Mouse (Mus musculus): ENCODE data around the gene Rnf19b. TPM values are rescaled to one million over a fixed set of nuclear protein-coding genes. Genes with fewer than 3 reads are reported as not detected.
A peak's percentile ranks its signal among the peaks of the same experiment; 100 is the strongest.

Rnf19b gene
- total RNA-seq, 2 experiments from 2014 or later: 64.5 to 68.8 TPM

- DNase-seq (ENCODE audit: low spot score in 2 of 2): no peak
These were observed 23.8 kb upstream of the Rnf19b start for GRCm38 (mm10) chr4:129034224-129034623.

GRCm38 (mm10) chr4:129034706-129035660, 23.1 kb upstream of the Rnf19b start:
- no peak for DNase-seq (ENCODE audit: low spot score in 2 of 2)

GRCm38 (mm10) chr4:129035851-129036445, 22.1 kb upstream of the Rnf19b start:
- no peak for DNase-seq (ENCODE audit: low spot score in 2 of 2)

GRCm38 (mm10) chr4:129047721-129048421, 10.2 kb upstream of the Rnf19b start:
- no peak for DNase-seq (ENCODE audit: low spot score in 2 of 2)

- peak; percentile 84 to 88 for DNase-seq (ENCODE audit: low spot score in 2 of 2)
These were observed 9.4 kb upstream of the Rnf19b start for GRCm38 (mm10) chr4:129048501-129049305.

- DNase-seq (ENCODE audit: low spot score in 2 of 2): peak; percentile 34 to 48
These were observed 8.6 kb upstream of the Rnf19b start for GRCm38 (mm10) chr4:129049306-129050011.

- DNase-seq (ENCODE audit: low spot score in 2 of 2): no peak
These were observed 7.7 kb upstream of the Rnf19b start for GRCm38 (mm10) chr4:129050365-129050764.

GRCm38 (mm10) chr4:129050901-129051417, 7.1 kb upstream of the Rnf19b start:
- no peak for DNase-seq (ENCODE audit: low spot score in 2 of 2)

- no peak for DNase-seq (ENCODE audit: low spot score in 2 of 2)
These were observed 6.4 kb upstream of the Rnf19b start for GRCm38 (mm10) chr4:129051461-129052183.

- DNase-seq (ENCODE audit: low spot score in 2 of 2): no peak
These were observed 3.3 kb upstream of the Rnf19b start for GRCm38 (mm10) chr4:129054757-129055156.

- no peak for DNase-seq (ENCODE audit: low spot score in 2 of 2)
These were observed 2.5 kb upstream of the Rnf19b start for GRCm38 (mm10) chr4:129055562-129055961.

GRCm38 (mm10) chr4:129057533-129058206, 401 bp upstream of the Rnf19b start:
- DNase-seq (ENCODE audit: low spot score in 2 of 2): peak; percentile 97 to 98

GRCm38 (mm10) chr4:129059125-129059551, 1.1 kb downstream of the Rnf19b start:
- DNase-seq (ENCODE audit: low spot score in 2 of 2): no peak

GRCm38 (mm10) chr4:129059922-129060321, 1.9 kb downstream of the Rnf19b start:
- no peak for DNase-seq (ENCODE audit: low spot score in 2 of 2)

- DNase-seq (ENCODE audit: low spot score in 2 of 2): no peak
These were observed 3.4 kb downstream of the Rnf19b start for GRCm38 (mm10) chr4:129061486-129061885.

GRCm38 (mm10) chr4:129062281-129063075, 4.4 kb downstream of the Rnf19b start:
- no peak for DNase-seq (ENCODE audit: low spot score in 2 of 2)

GRCm38 (mm10) chr4:129065688-129066236, 7.7 kb downstream of the Rnf19b start:
- no peak for DNase-seq (ENCODE audit: low spot score in 2 of 2)

All from layer of hippocampus, postnatal 10 days (tissue).